Mouse (Mus musculus) MN1 (cell line): Measurements from ENCODE around the gene Adgrf5.
"Not testable (repeated sequence)": the region's sequence is repeated elsewhere in the genome, so short reads cannot be mapped to it uniquely, and the experiment has no call there.

Experiments used
- DNase-seq: peaks from one replicate; pipeline ENCODE4 v3.0.0-alpha.2; 2016; ENCODE audit warnings: low spot score

Adgrf5 gene

GRCm38 (mm10) chr17:43460245-43461181, 100.3 kb downstream of the Adgrf5 start:
- no peak for DNase-seq

GRCm38 (mm10) chr17:43470039-43470438, 109.8 kb downstream of the Adgrf5 start:
- no peak for DNase-seq

GRCm38 (mm10) chr17:43472558-43472957, 112.3 kb downstream of the Adgrf5 start:
- no peak for DNase-seq

DNA sequence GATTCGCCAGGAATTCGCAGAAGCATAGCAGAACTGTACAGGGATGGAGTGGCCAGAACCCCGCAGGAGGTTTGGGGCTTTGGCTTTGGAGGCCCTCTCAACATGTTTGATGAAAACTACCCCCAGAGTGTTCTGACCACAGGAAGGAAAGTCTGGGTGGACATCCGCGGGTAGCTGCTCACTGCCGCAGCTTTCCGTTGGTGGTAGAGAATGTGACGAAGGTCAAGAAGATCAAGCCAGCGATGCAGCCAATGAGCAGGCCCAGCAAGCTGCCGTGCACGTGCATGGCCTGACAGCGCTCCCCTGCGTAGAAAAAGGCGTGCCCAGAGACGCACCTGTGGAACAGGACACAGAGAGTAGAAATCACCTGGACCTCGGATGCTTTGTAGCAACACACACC, 114.5 kb downstream of the Adgrf5 start:
- DNase-seq: no peak

GRCm38 (mm10) chr17:43477621-43478020, 117.4 kb downstream of the Adgrf5 start:
- no peak for DNase-seq

DNA sequence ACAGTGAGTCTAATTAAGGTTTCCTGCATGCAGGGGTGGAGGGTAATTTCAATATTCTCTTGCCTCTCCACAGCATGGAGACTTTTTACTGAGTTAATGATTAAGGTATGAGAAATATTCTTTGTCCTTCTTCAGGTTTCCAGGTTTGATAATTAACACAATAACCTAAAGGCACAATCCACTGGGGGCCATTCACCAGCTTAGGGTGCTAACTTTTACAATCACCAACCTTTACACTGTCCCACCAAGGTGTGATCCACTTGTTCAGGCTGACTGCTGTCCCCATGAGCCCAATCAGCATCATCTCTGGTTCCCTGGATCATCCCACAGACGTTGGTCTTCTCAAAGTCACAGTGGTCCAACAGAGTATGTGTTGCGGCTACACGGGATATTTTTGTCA, 125.7 kb downstream of the Adgrf5 start:
- no peak for DNase-seq

GRCm38 (mm10) chr17:43488439-43489151, 128.3 kb downstream of the Adgrf5 start:
- DNase-seq: no peak

GRCm38 (mm10) chr17:43490371-43490770, 130.1 kb downstream of the Adgrf5 start:
- not testable (repeated sequence) for DNase-seq

DNA sequence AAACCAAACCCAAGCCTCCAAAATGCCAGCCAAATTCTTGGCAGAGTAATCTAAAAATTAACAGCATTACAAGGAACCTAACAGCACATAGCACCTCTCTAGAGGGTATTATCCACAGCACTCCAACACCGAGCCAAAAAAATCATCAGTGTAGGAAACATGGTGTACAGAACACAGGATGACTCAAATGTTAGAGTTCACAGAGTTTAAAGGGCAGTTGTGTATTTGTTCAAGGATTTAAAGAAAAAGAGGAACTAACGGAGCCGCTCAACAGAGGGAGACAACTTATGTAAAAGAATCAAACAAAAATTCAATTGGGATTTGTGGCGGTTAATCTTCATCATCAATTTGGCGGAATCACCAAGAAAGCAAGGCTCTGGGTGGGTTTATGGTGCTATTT, 135.3 kb downstream of the Adgrf5 start:
- DNase-seq: no peak

- DNase-seq: no peak
These were observed 137.3 kb downstream of the Adgrf5 start for GRCm38 (mm10) chr17:43497521-43497920.

DNA sequence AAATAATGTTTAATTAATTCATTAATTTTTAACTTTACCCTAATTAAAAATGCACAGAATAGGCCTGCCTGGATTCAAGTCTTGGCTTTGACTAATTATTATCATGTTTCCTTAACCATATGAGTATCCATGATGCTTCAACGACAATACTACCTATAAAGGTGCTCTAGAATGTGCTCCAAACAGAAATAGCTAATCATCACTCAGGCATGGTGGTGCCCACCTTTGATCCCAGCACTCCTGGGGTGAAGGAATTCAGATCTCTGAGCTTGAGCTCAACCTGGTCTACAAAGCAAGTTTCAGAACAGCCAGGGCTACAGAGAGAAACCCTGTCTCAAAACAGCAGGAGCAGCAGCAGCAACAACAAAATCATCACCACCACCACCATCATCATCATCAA, 140.3 kb downstream of the Adgrf5 start:
- DNase-seq: no peak

GRCm38 (mm10) chr17:43501223-43501622, 141.0 kb downstream of the Adgrf5 start:
- no peak for DNase-seq

DNA sequence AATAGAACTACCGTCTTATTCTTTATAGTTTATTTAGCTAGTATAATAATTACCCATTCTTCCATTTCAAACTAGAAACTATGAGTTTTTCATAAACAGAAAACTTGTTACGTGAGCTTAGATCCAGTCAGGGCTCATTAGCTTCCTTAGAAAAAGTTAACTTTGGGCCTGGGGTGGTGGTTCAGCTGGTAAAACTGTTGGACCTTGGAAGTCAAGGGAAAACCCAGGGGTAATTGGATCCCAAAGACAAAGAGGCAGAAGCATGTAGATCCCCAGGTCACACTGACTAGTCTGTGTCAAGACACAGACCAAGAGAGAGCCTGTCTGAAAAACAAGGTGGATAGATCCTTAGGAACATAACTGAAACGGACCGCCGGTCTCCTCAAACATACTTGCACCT, 141.4 kb downstream of the Adgrf5 start:
- DNase-seq: no peak

- no peak for DNase-seq
These were observed 142.3 kb downstream of the Adgrf5 start, which contains the start of gene Mep1a for GRCm38 (mm10) chr17:43502592-43502991. TSS of gene Mep1a (minus strand) at chr17:43502812.

- no peak for DNase-seq
These were observed 143.8 kb downstream of the Adgrf5 start for GRCm38 (mm10) chr17:43503861-43504593.

GRCm38 (mm10) chr17:43504594-43504934, 144.3 kb downstream of the Adgrf5 start:
- no peak for DNase-seq
